Mouse (Mus musculus) heart, postnatal 25 days (tissue): ENCODE measurements around the gene Gm45233. TPM values are rescaled to one million over a fixed set of nuclear protein-coding genes. Genes with fewer than 3 reads are reported as not detected.
A peak's percentile ranks its signal among the peaks of the same experiment; 100 is the strongest.

Source experiments
- DNase-seq: peaks from one replicate; pipeline ENCODE4 v3.0.0; 2022; ENCODE audit warnings: low spot score
- intact Hi-C: fragments of 180-260 bp; cut with DNase I; formaldehyde crosslinking; loops from one replicate; pipeline ENCODE4 v1.15.1; 2025
- microRNA-seq: library from miRNA; unstranded; fragments of <30 nt; microRNA quantifications from one replicate; pipeline ENCODE4 v1.2.0, GENCODE M21; 2022
- total RNA-seq, 2 experiments: library from RNA; stranded (reverse); gene quantifications; 2 replicates each; pipeline ENCODE4 v1.2.3; 2021

Gm45233 gene
- total RNA-seq, 2 experiments from 2014 or later = 0.39 to 0.61 TPM

- intact Hi-C loops = no loop called here
- DNase-seq = no peak
Observed at GRCm38 (mm10) chr7:43488646-43489045, 44.7 kb downstream of the Gm45233 start.

DNA sequence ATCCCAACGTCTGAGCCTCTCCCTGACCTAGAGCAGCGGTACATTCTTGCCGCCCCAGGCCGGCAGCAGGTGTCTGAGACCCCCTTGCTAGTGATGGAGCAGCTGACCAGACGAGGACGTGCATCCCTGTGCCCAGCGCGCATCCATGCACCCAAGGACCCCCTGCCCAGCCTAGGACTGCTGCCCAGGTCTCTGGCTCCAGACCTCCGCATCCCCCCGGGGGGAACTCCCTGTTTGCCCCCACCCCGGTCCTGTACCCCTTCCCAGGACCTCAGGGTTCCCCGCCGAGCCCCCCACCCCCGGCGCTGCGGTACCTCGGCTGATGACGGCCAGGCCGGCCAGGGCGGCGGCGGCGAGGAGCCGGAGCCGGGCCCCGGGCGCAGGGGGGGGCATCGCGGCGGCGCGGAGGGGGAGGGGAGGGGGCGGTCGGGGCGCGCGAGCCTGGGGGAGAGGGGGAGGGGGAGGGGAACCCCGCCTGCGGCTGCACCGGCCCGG, 45.8 kb downstream of the Gm45233 start, which contains the start of gene Iglon5:
Iglon5 (minus strand) TSS at position 445 of the 495 bp plus-strand sequence.
- intact Hi-C loops = no loop called here

DNA sequence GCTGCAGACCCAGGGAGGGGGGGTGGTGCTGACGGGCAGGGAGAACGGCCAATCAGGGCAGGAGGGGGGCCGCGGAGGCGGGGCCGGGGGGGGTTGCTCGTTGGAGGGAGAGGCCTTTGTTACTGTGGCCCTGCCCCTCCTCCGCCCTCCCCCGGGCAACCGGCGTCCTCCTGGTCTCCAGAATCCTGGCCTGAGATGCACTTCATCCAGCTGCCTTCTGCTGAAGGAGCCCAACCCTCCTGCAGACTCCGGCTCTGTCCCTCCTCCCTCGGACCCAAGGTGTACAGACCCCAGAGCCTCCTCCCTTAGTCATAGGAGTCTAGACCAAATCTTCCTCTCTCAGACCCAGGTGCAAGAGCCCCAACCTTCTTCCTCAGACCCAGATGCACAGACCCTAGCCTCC, 46.3 kb downstream of the Gm45233 start:
- intact Hi-C loops = no loop called here
- DNase-seq = no peak

More for the DNA sequence above, 45.8 kb downstream of the Gm45233 start, which contains the start of gene Iglon5:
- no peak for DNase-seq

DNA sequence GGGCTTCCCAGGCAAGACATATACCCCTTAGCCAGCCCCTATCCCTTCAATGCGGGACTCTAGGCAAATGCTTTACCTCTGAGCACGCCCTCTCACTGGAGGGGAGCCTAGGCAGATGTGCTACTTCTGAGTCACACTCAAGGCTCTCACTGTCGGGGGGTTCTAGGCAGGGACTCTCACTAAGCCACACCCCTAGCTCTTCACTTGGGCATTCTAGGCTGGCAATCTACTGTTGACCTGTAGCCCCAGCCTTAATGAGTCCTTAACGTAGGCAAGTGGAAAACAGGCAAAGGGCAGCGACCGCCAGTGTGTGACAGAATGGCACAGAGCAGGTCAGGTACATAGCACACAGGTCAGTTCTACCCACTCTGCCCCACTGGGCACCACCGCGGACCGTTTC, 46.9 kb downstream of the Gm45233 start:
- DNase-seq = no peak
- intact Hi-C loops = no loop called here

- intact Hi-C loops = no loop called here
- no peak for DNase-seq
Observed at GRCm38 (mm10) chr7:43495343-43496021, 51.6 kb downstream of the Gm45233 start.

- intact Hi-C loops = no loop called here
- DNase-seq = no peak
Observed at GRCm38 (mm10) chr7:43511707-43512478, 68.0 kb downstream of the Gm45233 start.

GRCm38 (mm10) chr7:43512519-43512918, 68.6 kb downstream of the Gm45233 start:
- intact Hi-C loops = no loop called here
- no peak for DNase-seq

Small RNAs within 50 kb of the gene (microRNA-seq; reads per million reads assigned to microRNA genes)
- 5.6 reads per million, percentile 16 among the genes with 10 or more reads in this experiment for gene Mir7051

Other genes starting within 250 kb of the Gm45233 start
- gene Zfp715, start 130.8 kb upstream of the Gm45233 start, total RNA-seq = 10 to 100 TPM; 17.3 to 18.4 TPM
- not detected for gene Siglecf, start 92.8 kb upstream of the Gm45233 start, total RNA-seq
- under 1 TPM; 0.13 to 0.14 TPM for gene Siglecg, start 35.9 kb upstream of the Gm45233 start, total RNA-seq
- not detected for gene Lim2, start 16.5 kb upstream of the Gm45233 start, total RNA-seq
- not detected for gene Nkg7, start 7.1 kb upstream of the Gm45233 start, total RNA-seq
- not detected for gene Cldnd2, start 3.3 kb upstream of the Gm45233 start, total RNA-seq
- 1,000 to 10,000 TPM; 1,293 to 1,340 TPM for gene Etfb, start within 50 bp of the Gm45233 start, total RNA-seq
- 1 to 10 TPM in 1 of 2 experiments, under 1 TPM in 1; 0.81 to 1.8 TPM for gene Vsig10l, start 19.0 kb downstream of the Gm45233 start, total RNA-seq
- under 1 TPM; 0.13 to 0.22 TPM for gene Iglon5, start 45.9 kb downstream of the Gm45233 start, total RNA-seq
- gene 4931406B18Rik, start 61.8 kb downstream of the Gm45233 start, total RNA-seq = not detected
- 1 to 10 TPM; 3.2 to 3.4 TPM for gene Cd33, start 100.3 kb downstream of the Gm45233 start, total RNA-seq
- 1 to 10 TPM in 1 of 2 experiments, under 1 TPM in 1; 0.70 to 1.1 TPM for gene Zfp658, start 118.1 kb downstream of the Gm45233 start, total RNA-seq
- 1 to 10 TPM; 7.4 to 7.7 TPM for gene Zfp719, start 135.5 kb downstream of the Gm45233 start, total RNA-seq
- gene Zfp819, start 163.0 kb downstream of the Gm45233 start, total RNA-seq = not detected
- gene Ceacam18, start 190.6 kb downstream of the Gm45233 start, total RNA-seq = not detected
- gene Siglece, start 216.0 kb downstream of the Gm45233 start, total RNA-seq = 1 to 10 TPM; 1.1 TPM
- 1 to 10 TPM; 3.2 to 3.8 TPM for gene Ctu1, start 227.9 kb downstream of the Gm45233 start, total RNA-seq
- under 1 TPM; 0.28 to 0.34 TPM for gene Klk14, start 246.3 kb downstream of the Gm45233 start, total RNA-seq